Mouse (Mus musculus) MEL (cell line): ENCODE results near the gene Hibch. TPM values are rescaled to one million over a fixed set of nuclear protein-coding genes. Genes with fewer than 3 reads are reported as not detected.

Source experiments
- DNase-seq: peaks from one replicate; pipeline ENCODE4 v3.0.0; 2011; ENCODE audit warnings: low read depth, low spot score
- H3K27ac ChIP-seq: 2 replicates; pipeline ENCODE4 v1.5.1; 2012; ENCODE audit warnings: low read depth, mild to moderate bottlenecking, control low read depth, low read length, moderate library complexity; ENCODE audit not compliant: control insufficient read depth
- H3K27me3 ChIP-seq, 2 experiments: fragments of 150-350 bp in 1 of 2; sonication (generic) in 1 of 2; 2 replicates each; pipeline ENCODE4 v1.6.1; 2012; ENCODE audit warnings: low read length in 2 of 2, mild to moderate bottlenecking in 2 of 2, improper control_type of control experiment in 1 of 2, moderate library complexity in 1 of 2; ENCODE audit not compliant: insufficient read depth in 2 of 2, control insufficient read depth in 1 of 2
- H3K36me3 ChIP-seq, 2 experiments: 2 replicates each; pipeline ENCODE4 v1.6.1; 2012 to 2014; ENCODE audit warnings: low read length in 2 of 2, improper control_type of control experiment in 1 of 2, inconsistent platforms in 1 of 2, mild to moderate bottlenecking in 1 of 2; ENCODE audit not compliant: insufficient read depth in 2 of 2, control insufficient read depth in 1 of 2
- H3K4me1 ChIP-seq, 2 experiments: fragments of 150-350 bp in 1 of 2; sonication (generic) in 1 of 2; 2 replicates each; pipeline ENCODE4 v1.6.1; 2012; ENCODE audit warnings: low read length in 2 of 2, improper control_type of control experiment in 1 of 2, mild to moderate bottlenecking in 1 of 2; ENCODE audit not compliant: insufficient read depth in 2 of 2, control insufficient read depth in 1 of 2
- H3K4me3 ChIP-seq, 2 experiments: fragments of 150-350 bp in 1 of 2; sonication (generic) in 1 of 2; 2 replicates each; pipeline ENCODE4 v1.5.1; 2012; ENCODE audit warnings: low read depth in 2 of 2, low read length in 2 of 2, mild to moderate bottlenecking in 2 of 2, moderate library complexity in 2 of 2, control low read depth in 1 of 2, improper control_type of control experiment in 1 of 2; ENCODE audit not compliant: control insufficient read depth in 1 of 2, insufficient read depth in 1 of 2
- H3K79me2 ChIP-seq: 2 replicates; pipeline ENCODE4 v1.6.1; 2012; ENCODE audit warnings: mild to moderate bottlenecking, low read length, moderate library complexity; ENCODE audit not compliant: control insufficient read depth, poor library complexity, insufficient read depth
- H3K9ac ChIP-seq: 2 replicates; pipeline ENCODE4 v1.6.1; 2012; ENCODE audit warnings: low read depth, mild to moderate bottlenecking, control low read depth, low read length, moderate library complexity; ENCODE audit not compliant: control insufficient read depth, poor library complexity, severe bottlenecking
- H3K9me3 ChIP-seq: fragments of 150-350 bp; sonication (generic); replicated peaks from 2 replicates; pipeline ENCODE4 v1.6.1; 2012; ENCODE audit warnings: mild to moderate bottlenecking, low read length, improper control_type of control experiment, moderate library complexity; ENCODE audit not compliant: insufficient read depth
- BHLHE40 ChIP-seq: IDR thresholded peaks from 2 replicates; pipeline ENCODE4 v1.6.1; 2012; ENCODE audit warnings: low read depth, mild to moderate bottlenecking, inconsistent platforms, low read length, improper control_type of control experiment, borderline replicate concordance
- CHD2 ChIP-seq: IDR thresholded peaks from 2 replicates; pipeline ENCODE4 v1.6.1; 2011; ENCODE audit warnings: low read length, improper control_type of control experiment
- CTCF ChIP-seq, 3 experiments: IDR thresholded peaks in 2 of 3; conservative IDR thresholded peaks in 1 of 3; 2 replicates each; pipeline ENCODE4 v1.5.1; 2011 to 2012; ENCODE audit warnings: low read length in 3 of 3, low read depth in 2 of 3, mild to moderate bottlenecking in 2 of 3, improper control_type of control experiment in 1 of 3, inconsistent platforms in 1 of 3, mixed read lengths in 1 of 3, moderate library complexity in 1 of 3; ENCODE audit not compliant: control insufficient read depth in 1 of 3, insufficient read depth in 1 of 3, poor library complexity in 1 of 3, severe bottlenecking in 1 of 3
- E2F4 ChIP-seq: IDR thresholded peaks from 2 replicates; pipeline ENCODE4 v1.6.1; 2011; ENCODE audit warnings: low read depth, low read length, improper control_type of control experiment, borderline replicate concordance
- ETS1 ChIP-seq: IDR thresholded peaks from 2 replicates; pipeline ENCODE4 v1.6.1; 2012; ENCODE audit warnings: low read depth, mild to moderate bottlenecking, inconsistent platforms, low read length, improper control_type of control experiment, moderate library complexity
- JUND ChIP-seq: IDR thresholded peaks from 2 replicates; pipeline ENCODE4 v1.6.1; 2011; ENCODE audit warnings: low read depth, mild to moderate bottlenecking, improper control_type of control experiment, low read length
- KAT2A ChIP-seq: conservative IDR thresholded peaks from 2 replicates; pipeline ENCODE4 v1.6.1; 2012; ENCODE audit warnings: low read depth, low read length, improper control_type of control experiment, inconsistent platforms
- MAX ChIP-seq: IDR thresholded peaks from 2 replicates; pipeline ENCODE4 v1.6.1; 2011; ENCODE audit warnings: low read length, improper control_type of control experiment
- MXI1 ChIP-seq: IDR thresholded peaks from 2 replicates; pipeline ENCODE4 v1.6.1; 2011; ENCODE audit warnings: mild to moderate bottlenecking, low read depth, low read length, improper control_type of control experiment
- SIN3A ChIP-seq: IDR thresholded peaks from 2 replicates; pipeline ENCODE4 v1.6.1; 2012; ENCODE audit warnings: low read length, improper control_type of control experiment, inconsistent platforms
- TAL1 ChIP-seq: IDR thresholded peaks from 2 replicates; pipeline ENCODE4 v1.6.1; 2012; ENCODE audit warnings: mild to moderate bottlenecking, inconsistent platforms, low read length, moderate library complexity, mixed read lengths
- TBP ChIP-seq: IDR thresholded peaks from 2 replicates; pipeline ENCODE4 v1.8.0; 2011; ENCODE audit warnings: low read depth, low read length, improper control_type of control experiment
- UBTF ChIP-seq: IDR thresholded peaks from 2 replicates; pipeline ENCODE4 v1.6.1; 2012; ENCODE audit warnings: low read depth, mild to moderate bottlenecking, inconsistent platforms, low read length, improper control_type of control experiment, moderate library complexity, borderline replicate concordance; ENCODE audit not compliant: insufficient read depth
- polyA plus RNA-seq, 2 experiments: library from polyadenylated mRNA; stranded (reverse) in 1 of 2; unstranded in 1 of 2; fragments of >175 nt in 1 of 2; fragments of >200 nt in 1 of 2; gene quantifications; 2 replicates each; pipeline versions ENCODE4 v1.2.1 to v1.2.4; 2012; ENCODE audit warnings: low replicate concordance in 2 of 2, low read depth in 1 of 2; ENCODE audit not compliant: insufficient read length in 2 of 2, insufficient read depth in 1 of 2, missing spikeins in 1 of 2
- total RNA-seq: library from RNA; depleted of rRNA; stranded (reverse); fragments of 300-350 nt; gene quantifications from 2 replicates; pipeline ENCODE4 v1.2.3, GENCODE M21; 2012

Hibch gene
- total and polyA plus RNA-seq, 3 experiments: 28.5 to 35.2 TPM; not detected in 1

DNA sequence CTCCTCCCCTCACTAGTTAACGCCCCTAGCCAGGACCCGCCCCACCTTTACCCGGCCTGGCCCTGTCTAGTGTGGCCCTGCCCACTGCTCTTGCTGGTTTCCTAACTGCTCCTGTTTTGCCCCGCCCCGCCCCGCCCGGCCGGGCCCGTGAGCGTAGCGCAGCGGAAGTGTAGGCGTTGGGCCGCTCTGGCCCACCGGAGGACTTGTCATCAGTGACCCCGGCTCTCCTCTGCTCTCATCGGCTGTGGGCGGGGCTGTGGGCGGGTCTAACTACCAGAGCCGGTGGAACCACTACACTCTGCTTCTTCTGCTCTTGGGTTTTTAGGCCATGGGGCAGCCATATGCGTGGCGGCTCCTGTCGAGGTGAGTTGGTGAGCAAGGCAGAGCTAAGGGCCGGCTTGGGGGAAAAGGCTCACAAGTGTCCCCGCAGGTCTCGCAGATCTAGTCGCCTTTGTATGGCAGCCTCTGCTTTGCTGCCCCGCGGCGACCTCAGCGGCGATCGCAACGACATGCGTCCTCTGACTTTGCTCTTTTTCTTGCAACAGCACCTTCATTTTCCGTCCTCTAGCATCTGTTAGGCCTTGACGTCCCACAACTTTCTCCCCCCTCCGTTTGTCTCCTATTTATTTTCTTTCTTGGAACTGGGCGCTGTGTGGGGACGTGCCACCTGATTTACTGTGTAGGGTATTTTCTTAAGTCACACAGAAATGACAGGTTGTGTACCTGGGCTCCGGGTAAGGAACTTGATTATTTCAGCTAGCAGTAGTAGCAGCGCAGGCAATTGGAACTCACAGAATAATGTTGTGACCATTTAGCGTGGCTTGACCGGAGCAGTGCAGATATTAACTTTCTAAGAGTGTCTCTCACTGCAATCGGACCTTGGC lies at the start of gene Hibch (continued):
- TF ChIP-seq UBTF (no peak), SIN3A (peak; percentile 69), ETS1 (peak; percentile 52; the same call in 1 of the 2 replicates), MAX (peak; percentile 58; the same call in 1 of the 2 replicates), CHD2 (no peak), CTCF (IDR thresholded peaks at IDR 0.05 in 2 of 3, conservative IDR thresholded peaks at IDR 0.05 in 1 of 3; ENCODE audit: control insufficient read depth in 1 of 3, insufficient read depth in 1 of 3, low read depth in 2 of 3, low read length in 3 of 3, poor library complexity in 1 of 3, severe bottlenecking in 1 of 3) (no peak)
- TF ChIP-seq, all 39 proteins: peak for 22

DNA sequence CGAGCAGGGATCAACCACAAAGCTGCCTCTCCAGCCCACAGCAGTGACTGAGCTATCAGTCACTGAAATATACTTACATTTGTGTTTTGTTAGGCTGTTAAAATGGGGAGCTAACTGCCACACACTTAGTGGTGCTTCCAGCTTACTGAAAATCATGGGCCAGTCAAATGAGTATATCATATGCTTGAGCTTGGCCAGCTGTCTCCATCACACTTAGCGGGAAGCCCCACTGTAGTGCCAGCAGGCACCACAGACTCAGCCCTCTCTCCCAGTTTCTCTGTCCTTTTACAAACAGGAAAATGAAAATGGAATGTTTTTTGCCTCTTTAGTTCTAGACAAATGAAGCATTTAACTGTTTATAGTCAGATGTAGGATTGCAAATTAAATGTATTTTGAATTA lies 48.8 kb upstream of the Hibch start:
- TF ChIP-seq JUND (no peak), E2F4 (no peak), BHLHE40 (no peak), KAT2A (no peak), TBP (no peak), ETS1 (no peak), TAL1 (no peak)
- Histone ChIP-seq H3K27ac (no peak overlapping the region), H3K4me1 (peaks cover 2 to 7% of the 10 kb centered on the region in 2 experiments; a peak in 2 of 4 replicates), H3K9me3 (no peaks in the 10 kb centered on the region), H3K79me2 (no peaks in the 10 kb centered on the region), H3K27me3 (no peaks in the 10 kb centered on the region), H3K36me3 (peaks cover 0 to 3% of the 10 kb centered on the region in 2 experiments; a peak in 2 of 4 replicates), H3K4me3 (no peak overlapping the region), H3K9ac (no peak overlapping the region)
- DNase-seq: no peak

DNA sequence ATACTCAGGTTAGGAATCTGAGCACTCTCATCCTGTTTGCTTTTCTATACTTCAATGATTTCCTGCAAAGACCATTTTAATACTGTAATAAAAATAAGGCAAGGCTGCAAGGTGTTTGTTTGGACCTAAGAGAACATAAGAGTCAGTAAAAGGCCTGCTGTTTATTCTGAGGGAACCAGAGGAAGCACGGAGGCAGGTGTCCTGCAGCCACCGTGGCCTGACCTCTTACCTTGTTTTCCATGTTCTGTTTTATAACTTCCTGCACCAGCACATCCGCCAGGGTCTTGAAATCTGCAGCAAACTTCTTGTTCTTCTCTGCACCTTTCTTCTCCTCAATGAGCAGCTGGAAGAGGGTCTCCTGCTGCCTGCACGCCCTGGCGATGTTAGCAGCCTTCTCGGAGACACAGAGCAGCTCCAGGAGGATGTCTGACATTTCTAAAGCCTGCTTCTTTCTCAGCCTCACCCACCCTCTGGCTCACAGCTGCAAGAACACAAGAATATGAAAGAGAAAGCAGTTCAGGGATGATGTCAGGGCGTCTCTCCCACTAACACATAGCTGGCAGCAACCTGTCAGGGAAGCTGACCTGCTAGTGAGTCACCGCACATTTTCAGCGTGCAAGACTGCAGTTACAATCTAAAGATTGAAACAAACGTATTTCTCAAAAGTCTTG lies 45.5 kb upstream of the Hibch start:
- DNase-seq: peak; percentile 14
- no peaks in the 10 kb centered on the region for H3K79me2 ChIP-seq
- TF ChIP-seq MXI1: no peak
- H3K9me3 ChIP-seq: no peaks in the 10 kb centered on the region
- no peaks in the 10 kb centered on the region for H3K27me3 ChIP-seq
- H3K27ac ChIP-seq: no peak overlapping the region
- H3K36me3 ChIP-seq: peaks cover 0 to 11% of the 10 kb centered on the region in 2 experiments; a peak in 2 of 4 replicates
- H3K4me3 ChIP-seq: no peak overlapping the region
- peaks cover 9 to 10% of the 10 kb centered on the region in 2 experiments for H3K4me1 ChIP-seq
- no peak overlapping the region for H3K9ac ChIP-seq
